Mouse (Mus musculus): ENCODE measurements at regions not wholly inside any gene's neighbourhood (a gene's known extent, or its start where the extent isn't known, plus 50 kb on each side); places are given as distances from the start of the nearest gene placed in this dataset.
A peak's percentile ranks its signal among the peaks of the same experiment; 100 is the strongest.

- no peak for TF ChIP-seq CTCF (IDR thresholded peaks at IDR 0.05)
- no peak for ATAC-seq (ENCODE audit: low FRiP score)
- 83% methylated on average over 11 of the region's 11 CpGs for WGBS
Measured at GRCm38 (mm10) chr4:8428629-8429523, 190.0 kb upstream of the Car8 start.

GRCm38 (mm10) chr4:8427812-8428211, 189.0 kb upstream of the Car8 start:
- no peak for TF ChIP-seq CTCF (IDR thresholded peaks at IDR 0.05)
- H3K9ac ChIP-seq (replicated peaks; ENCODE audit: low read length, poor library complexity, severe bottlenecking) = no peak overlapping the region
- H3K9me3 ChIP-seq (ENCODE audit: low read length) = no peaks in the 10 kb centered on the region
- H3K27me3 ChIP-seq (ENCODE audit: insufficient read depth, low read length) = no peaks in the 10 kb centered on the region
- no peak overlapping the region for H3K4me2 ChIP-seq (ENCODE audit: low read depth, low read length, poor library complexity, severe bottlenecking)
- no peak overlapping the region for H3K27ac ChIP-seq (ENCODE audit: low read depth, low read length)
- WGBS = 83% methylated on average over 4 of the region's 4 CpGs
- H3K4me3 ChIP-seq (ENCODE audit: low read depth, low read length) = no peak overlapping the region
- ATAC-seq (ENCODE audit: low FRiP score) (no peak), DNase-seq (ENCODE audit: low spot score) (no peak)
- no peaks in the 10 kb centered on the region for H3K4me1 ChIP-seq (ENCODE audit: insufficient read depth, low read length)
- no peaks in the 10 kb centered on the region for H3K36me3 ChIP-seq (ENCODE audit: insufficient read depth, low read length)

More at GRCm38 (mm10) chr4:8428629-8429523, 190.0 kb upstream of the Car8 start:
- H3K4me1 ChIP-seq (ENCODE audit: insufficient read depth, low read length) = no peaks in the 10 kb centered on the region
- no peak overlapping the region for H3K9ac ChIP-seq (replicated peaks; ENCODE audit: low read length, poor library complexity, severe bottlenecking)
- H3K4me3 ChIP-seq (ENCODE audit: low read depth, low read length) = no peak overlapping the region
- H3K36me3 ChIP-seq (ENCODE audit: insufficient read depth, low read length) = no peaks in the 10 kb centered on the region
- no peaks in the 10 kb centered on the region for H3K27me3 ChIP-seq (ENCODE audit: insufficient read depth, low read length)
- no peak overlapping the region for H3K27ac ChIP-seq (ENCODE audit: low read depth, low read length)
- no peak overlapping the region for H3K4me2 ChIP-seq (ENCODE audit: low read depth, low read length, poor library complexity, severe bottlenecking)
- no peak for DNase-seq (ENCODE audit: low spot score)
- no peaks in the 10 kb centered on the region for H3K9me3 ChIP-seq (ENCODE audit: low read length)

GRCm38 (mm10) chr4:8423392-8424045, 184.7 kb upstream of the Car8 start:
- no peak overlapping the region for H3K9ac ChIP-seq (replicated peaks; ENCODE audit: low read length, poor library complexity, severe bottlenecking)
- WGBS = 65% methylated on average over 16 of the region's 16 CpGs

DNA sequence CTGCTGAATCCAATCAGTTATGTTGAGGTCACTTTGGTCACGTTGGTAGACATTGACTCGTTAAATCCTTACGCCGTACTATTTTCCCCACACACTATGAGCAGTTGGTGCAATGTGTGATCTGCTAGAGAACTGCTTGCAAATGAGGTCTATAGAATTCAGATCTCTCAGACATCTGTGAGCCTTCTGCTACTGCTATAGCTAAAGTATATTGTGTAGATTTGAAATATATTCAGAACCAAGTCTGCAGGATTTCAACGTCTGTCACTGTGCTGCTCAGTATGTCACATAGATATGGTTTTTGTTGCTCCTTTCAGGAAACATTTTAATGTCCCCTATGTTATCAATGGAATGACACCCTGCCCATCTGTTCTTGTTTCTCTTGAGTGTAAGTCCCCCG, 182.4 kb upstream of the Car8 start:
- 86% methylated on average over 6 of the region's 6 CpGs for WGBS
- no peak for TF ChIP-seq CTCF (IDR thresholded peaks at IDR 0.05)
- Histone ChIP-seq H3K4me1 (ENCODE audit: insufficient read depth, low read length) (no peaks in the 10 kb centered on the region), H3K9ac (replicated peaks; ENCODE audit: low read length, poor library complexity, severe bottlenecking) (no peak overlapping the region), H3K4me3 (ENCODE audit: low read depth, low read length) (no peak overlapping the region), H3K4me2 (ENCODE audit: low read depth, low read length, poor library complexity, severe bottlenecking) (no peak overlapping the region), H3K27me3 (ENCODE audit: insufficient read depth, low read length) (no peaks in the 10 kb centered on the region), H3K9me3 (ENCODE audit: low read length) (no peaks in the 10 kb centered on the region), H3K36me3 (ENCODE audit: insufficient read depth, low read length) (no peaks in the 10 kb centered on the region), H3K27ac (ENCODE audit: low read depth, low read length) (no peak overlapping the region)
- ATAC-seq (ENCODE audit: low FRiP score) (no peak), DNase-seq (ENCODE audit: low spot score) (no peak)

More at GRCm38 (mm10) chr4:8423392-8424045, 184.7 kb upstream of the Car8 start:
- no peak for TF ChIP-seq CTCF (IDR thresholded peaks at IDR 0.05)
- Histone ChIP-seq H3K4me1 (ENCODE audit: insufficient read depth, low read length) (no peaks in the 10 kb centered on the region), H3K27me3 (ENCODE audit: insufficient read depth, low read length) (no peaks in the 10 kb centered on the region), H3K9me3 (ENCODE audit: low read length) (no peaks in the 10 kb centered on the region), H3K4me2 (ENCODE audit: low read depth, low read length, poor library complexity, severe bottlenecking) (no peak overlapping the region), H3K27ac (ENCODE audit: low read depth, low read length) (no peak overlapping the region), H3K4me3 (ENCODE audit: low read depth, low read length) (no peak overlapping the region), H3K36me3 (ENCODE audit: insufficient read depth, low read length) (no peaks in the 10 kb centered on the region)
- DNase-seq (ENCODE audit: low spot score) (peak; percentile 56), ATAC-seq (ENCODE audit: low FRiP score) (no peak)

DNA sequence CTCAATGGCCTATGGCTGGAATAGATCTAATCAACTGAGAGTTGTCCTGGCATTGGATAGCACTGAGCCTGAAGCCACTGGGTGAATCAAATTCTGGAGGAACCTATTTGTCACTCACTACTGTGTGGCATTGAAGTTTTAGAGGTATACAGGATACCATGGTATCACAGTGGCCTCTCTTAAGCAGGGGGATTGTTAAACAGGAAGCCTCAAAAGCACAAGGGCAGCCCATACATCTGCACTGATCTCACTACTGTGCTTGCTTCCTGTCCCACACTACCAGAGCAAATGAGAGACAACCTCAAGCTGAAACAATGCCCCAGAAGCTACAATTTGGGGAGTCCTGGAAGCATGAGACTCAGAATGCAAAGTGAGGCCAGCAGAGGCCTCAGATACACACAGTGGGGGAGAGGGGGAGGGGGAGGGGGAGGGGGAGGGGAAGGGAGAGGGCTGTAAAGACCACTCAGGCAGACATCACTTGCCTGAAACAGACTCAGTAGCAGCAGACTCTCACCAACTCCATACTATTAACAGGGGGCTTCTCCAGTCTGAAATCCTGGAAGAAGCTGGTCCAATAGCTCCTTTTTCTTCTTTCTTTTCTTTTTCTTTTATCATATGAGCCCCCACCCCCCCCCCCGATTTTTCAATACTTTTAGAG, 179.7 kb upstream of the Car8 start:
- H3K36me3 ChIP-seq (ENCODE audit: insufficient read depth, low read length) = no peaks in the 10 kb centered on the region
- H3K27me3 ChIP-seq (ENCODE audit: insufficient read depth, low read length) = no peaks in the 10 kb centered on the region
- H3K4me1 ChIP-seq (ENCODE audit: insufficient read depth, low read length) = no peaks in the 10 kb centered on the region
- no peak for TF ChIP-seq CTCF (IDR thresholded peaks at IDR 0.05)
- H3K9me3 ChIP-seq (ENCODE audit: low read length) = no peaks in the 10 kb centered on the region
- no peak overlapping the region for H3K27ac ChIP-seq (ENCODE audit: low read depth, low read length)
- no peak overlapping the region for H3K4me2 ChIP-seq (ENCODE audit: low read depth, low read length, poor library complexity, severe bottlenecking)
- no peak overlapping the region for H3K9ac ChIP-seq (replicated peaks; ENCODE audit: low read length, poor library complexity, severe bottlenecking)
- ATAC-seq (ENCODE audit: low FRiP score) (no peak), DNase-seq (ENCODE audit: low spot score) (no peak)
- no peak overlapping the region for H3K4me3 ChIP-seq (ENCODE audit: low read depth, low read length)
- 33% methylated on average over 1 of the region's 1 CpGs for WGBS

All from midbrain, postnatal 0 days (tissue).